32 mouse cellular contexts compared by ENCODE assay signal in genomic region chr16:72959823-72960222, GRCm38 (mm10).
DNase-seq lines count a peak whose midpoint lies in the region; ATAC-seq and TF ChIP-seq lines count a peak whose summit lies in the region.
"Had no signal": no experiment of that assay in that cellular context is flagged by ENCODE, and none has a peak within 500 bp of the region (broad histone marks: within the 10 kb centered on the region; RNA-seq: fewer than 3 reads in every experiment).

No protein-coding gene starts in this region.

- H3K27ac ChIP-seq in forebrain, embryonic 12.5 days: peak overlapping the region; percentile 43; the same call in 1 of the 2 replicates
- H3K27ac ChIP-seq in forebrain, embryonic 10.5 days: no peak overlapping the region
- H3K27ac ChIP-seq in midbrain, embryonic 12.5 days (replicated peaks): 0 out of 2 replicates have a peak overlapping the region, but pooled peaks have one; percentile 46
- no peak overlapping the region for H3K27ac ChIP-seq in midbrain, embryonic 10.5 days (replicated peaks)
- H3K27ac ChIP-seq in midbrain, embryonic 15.5 days: no peak overlapping the region
- H3K27ac ChIP-seq in midbrain, postnatal 0 days (ENCODE audit: low read depth, low read length): no peak overlapping the region
- no peak overlapping the region for H3K27ac ChIP-seq in forebrain, embryonic 16.5 days (ENCODE audit: low read length)
- H3K27ac ChIP-seq: embryonic facial prominence, embryonic 10.5 days; embryonic facial prominence, embryonic 13.5 days; heart, embryonic 15.5 days had no signal

- peak; percentile 57 for ATAC-seq in forebrain, embryonic 12.5 days (ENCODE audit: low FRiP score)
- peak; percentile 36; the same call in 1 of the 2 replicates for ATAC-seq in midbrain, embryonic 12.5 days (ENCODE audit: low FRiP score, low read depth)
- ATAC-seq in midbrain, embryonic 15.5 days (replicated peaks): 0 out of 2 replicates have a peak, but pooled peaks have one; percentile 20
- no peak for ATAC-seq in midbrain, postnatal 0 days (ENCODE audit: low FRiP score)
- ATAC-seq in forebrain, embryonic 16.5 days: peak; percentile 60
- ATAC-seq: hindbrain, embryonic 16.5 days; inflammation-experienced regulatory T-cells, adult 6 months; intestine, embryonic 16.5 days; Patski had no signal

- no peak overlapping the region for H3K4me2 ChIP-seq in forebrain, embryonic 12.5 days
- no peak overlapping the region for H3K4me2 ChIP-seq in midbrain, embryonic 12.5 days (replicated peaks)
- H3K4me2 ChIP-seq in midbrain, embryonic 15.5 days: no peak overlapping the region
- H3K4me2 ChIP-seq in midbrain, postnatal 0 days (ENCODE audit: low read depth, low read length, poor library complexity, severe bottlenecking): no peak overlapping the region
- H3K4me2 ChIP-seq in forebrain, embryonic 16.5 days (ENCODE audit: low read length): no peak overlapping the region
- H3K4me2 ChIP-seq: embryonic facial prominence, embryonic 13.5 days; heart, embryonic 12.5 days; heart, embryonic 15.5 days had no signal

- no peak overlapping the region for H3K4me3 ChIP-seq in forebrain, embryonic 12.5 days (replicated peaks)
- H3K4me3 ChIP-seq in forebrain, embryonic 10.5 days: no peak overlapping the region
- no peak overlapping the region for H3K4me3 ChIP-seq in midbrain, embryonic 12.5 days
- H3K4me3 ChIP-seq in midbrain, embryonic 10.5 days: no peak overlapping the region
- no peak overlapping the region for H3K4me3 ChIP-seq in midbrain, embryonic 15.5 days
- H3K4me3 ChIP-seq in midbrain, postnatal 0 days (ENCODE audit: low read depth, low read length): no peak overlapping the region
- no peak overlapping the region for H3K4me3 ChIP-seq in forebrain, embryonic 16.5 days (replicated peaks; ENCODE audit: low read length)
- H3K4me3 ChIP-seq: embryonic facial prominence, embryonic 10.5 days; embryonic facial prominence, embryonic 13.5 days; erythroblast, embryonic 14.5 days; heart, embryonic 12.5 days; heart, embryonic 15.5 days; hindbrain, embryonic 10.5 days had no signal

- no peaks in the 10 kb centered on the region for H3K9me3 ChIP-seq in forebrain, embryonic 12.5 days
- peaks cover 4% of the 10 kb centered on the region; the same call in 1 of the 2 replicates for H3K9me3 ChIP-seq in forebrain, embryonic 10.5 days
- H3K9me3 ChIP-seq in midbrain, embryonic 12.5 days: peaks cover 5% of the 10 kb centered on the region; the same call in 1 of the 2 replicates
- H3K9me3 ChIP-seq in midbrain, embryonic 10.5 days (replicated peaks): no peaks in the 10 kb centered on the region; the same call in 1 of the 2 replicates
- no peaks in the 10 kb centered on the region for H3K9me3 ChIP-seq in midbrain, embryonic 15.5 days
- H3K9me3 ChIP-seq in midbrain, postnatal 0 days (ENCODE audit: low read length): no peaks in the 10 kb centered on the region
- H3K9me3 ChIP-seq in forebrain, embryonic 16.5 days (ENCODE audit: control insufficient read depth, low read length): 0 out of 2 replicates have a peak, but pooled peaks cover 5% of the 10 kb centered on the region
- H3K9me3 ChIP-seq: heart, embryonic 12.5 days; heart, embryonic 15.5 days; hindbrain, embryonic 10.5 days had no signal

- no peaks in the 10 kb centered on the region for H3K36me3 ChIP-seq in forebrain, embryonic 12.5 days (replicated peaks)
- H3K36me3 ChIP-seq in forebrain, embryonic 10.5 days (replicated peaks): peaks cover 12% of the 10 kb centered on the region
- peaks cover 13% of the 10 kb centered on the region for H3K36me3 ChIP-seq in midbrain, embryonic 12.5 days
- peaks cover 15% of the 10 kb centered on the region for H3K36me3 ChIP-seq in midbrain, embryonic 10.5 days
- no peaks in the 10 kb centered on the region for H3K36me3 ChIP-seq in midbrain, embryonic 15.5 days (replicated peaks)
- H3K36me3 ChIP-seq in midbrain, postnatal 0 days (ENCODE audit: insufficient read depth, low read length): no peaks in the 10 kb centered on the region
- no peaks in the 10 kb centered on the region; the same call in none of the 2 replicates for H3K36me3 ChIP-seq in forebrain, embryonic 16.5 days (ENCODE audit: control insufficient read depth, insufficient read depth)
- H3K36me3 ChIP-seq: G1E; heart, embryonic 15.5 days had no signal

- no peak for TF ChIP-seq CTCF in midbrain, postnatal 0 days (IDR thresholded peaks at IDR 0.05)

- no peak for DNase-seq in forebrain, embryonic 10.5 days (ENCODE audit: extremely low spot score, low spot score)
- no peak for DNase-seq in midbrain, embryonic 10.5 days (ENCODE audit: low spot score)
- DNase-seq in midbrain, postnatal 0 days (ENCODE audit: low spot score): no peak
- no peak for DNase-seq in left cerebral cortex, postnatal 4 days
- DNase-seq: adrenal gland, postnatal 10 days; adrenal gland, postnatal 36 days; B cell, adult 2 months; cerebellum, adult 11-12 months; cerebellum, adult 8-10 months; cerebellum, postnatal 10 days; cerebellum, postnatal 36 days; gastrocnemius, postnatal 25 days; heart, adult 18-20 months; heart, postnatal 10 days; heart, postnatal 36 days; kidney, adult 18-20 months had no signal

- intact Hi-C loops in left cerebral cortex, postnatal 4 days (cut with DNase I): loop anchor here (5.0 to 10.0 kb wide), 2 partner anchors 165 to 293 kb away; no protein-coding TSS in a partner anchor

- WGBS in forebrain, embryonic 12.5 days: 64% methylated on average over 6 of the region's 6 CpGs
- WGBS in forebrain, embryonic 10.5 days: 90% methylated on average over 6 of the region's 6 CpGs
- 83% methylated on average over 6 of the region's 6 CpGs for WGBS in midbrain, embryonic 12.5 days
- 90% methylated on average over 6 of the region's 6 CpGs for WGBS in midbrain, embryonic 10.5 days
- 64% methylated on average over 6 of the region's 6 CpGs for WGBS in midbrain, embryonic 15.5 days
- 84% methylated on average over 6 of the region's 6 CpGs for WGBS in midbrain, postnatal 0 days
- 56% methylated on average over 6 of the region's 6 CpGs for WGBS in forebrain, embryonic 16.5 days

- peaks cover 11% of the 10 kb centered on the region for H3K4me1 ChIP-seq in forebrain, embryonic 12.5 days
- H3K4me1 ChIP-seq in forebrain, embryonic 10.5 days: 0 out of 2 replicates have a peak, but pooled peaks cover 3% of the 10 kb centered on the region
- peaks cover 10% of the 10 kb centered on the region; the same call in 1 of the 2 replicates for H3K4me1 ChIP-seq in midbrain, embryonic 12.5 days
- H3K4me1 ChIP-seq in midbrain, embryonic 10.5 days: peaks cover 9% of the 10 kb centered on the region; the same call in 1 of the 2 replicates
- H3K4me1 ChIP-seq in midbrain, embryonic 15.5 days: peaks cover 9% of the 10 kb centered on the region
- H3K4me1 ChIP-seq in midbrain, postnatal 0 days (ENCODE audit: insufficient read depth, low read length): no peaks in the 10 kb centered on the region
- peaks cover 8% of the 10 kb centered on the region for H3K4me1 ChIP-seq in forebrain, embryonic 16.5 days (replicated peaks; ENCODE audit: control insufficient read depth, insufficient read depth, low read length)
- H3K4me1 ChIP-seq: embryonic facial prominence, embryonic 13.5 days; heart, embryonic 12.5 days; heart, embryonic 15.5 days had no signal

- no peaks in the 10 kb centered on the region for H3K27me3 ChIP-seq in forebrain, embryonic 12.5 days
- no peaks in the 10 kb centered on the region for H3K27me3 ChIP-seq in forebrain, embryonic 10.5 days (ENCODE audit: poor library complexity, severe bottlenecking)
- no peaks in the 10 kb centered on the region for H3K27me3 ChIP-seq in midbrain, embryonic 12.5 days
- H3K27me3 ChIP-seq in midbrain, embryonic 10.5 days (ENCODE audit: low read depth, poor library complexity, severe bottlenecking): no peaks in the 10 kb centered on the region
- no peaks in the 10 kb centered on the region for H3K27me3 ChIP-seq in midbrain, embryonic 15.5 days (replicated peaks)
- H3K27me3 ChIP-seq in midbrain, postnatal 0 days (ENCODE audit: insufficient read depth, low read length): no peaks in the 10 kb centered on the region
- no peaks in the 10 kb centered on the region for H3K27me3 ChIP-seq in forebrain, embryonic 16.5 days (replicated peaks; ENCODE audit: control insufficient read depth, insufficient read depth, low read length)
- H3K27me3 ChIP-seq: CH12.LX; embryonic facial prominence, embryonic 13.5 days; heart, embryonic 12.5 days; heart, embryonic 15.5 days had no signal

- no peak overlapping the region for H3K9ac ChIP-seq in forebrain, embryonic 12.5 days
- no peak overlapping the region for H3K9ac ChIP-seq in midbrain, embryonic 12.5 days (replicated peaks)
- H3K9ac ChIP-seq in midbrain, embryonic 15.5 days: no peak overlapping the region
- H3K9ac ChIP-seq in midbrain, postnatal 0 days (replicated peaks; ENCODE audit: low read length, poor library complexity, severe bottlenecking): no peak overlapping the region
- H3K9ac ChIP-seq in forebrain, embryonic 16.5 days (replicated peaks; ENCODE audit: low read depth, low read length): no peak overlapping the region
- H3K9ac ChIP-seq: embryonic facial prominence, embryonic 13.5 days; heart, embryonic 12.5 days; heart, embryonic 15.5 days had no signal

Comparison
In these comparisons a context has a peak if more than half of its experiments do, and no peak if none do; other contexts are left out.
1. H3K27ac ChIP-seq: peak in forebrain, embryonic 12.5 days (single experiment) and midbrain, embryonic 12.5 days (single experiment); none in forebrain, embryonic 10.5 days (single experiment), midbrain, embryonic 10.5 days (single experiment), midbrain, embryonic 15.5 days (single experiment), midbrain, postnatal 0 days (single experiment) and forebrain, embryonic 16.5 days (single experiment).